Mouse (Mus musculus) kidney, postnatal 0 days (tissue): ENCODE data around the gene Tead2. TPM values are rescaled to one million over a fixed set of nuclear protein-coding genes. Genes with fewer than 3 reads are reported as not detected.
A peak's percentile ranks its signal among the peaks of the same experiment; 100 is the strongest.

Experiments
- ATAC-seq: fragments of 200-750 bp; cut with Nextera tagmentation; replicated peaks from 2 replicates; pipeline ENCODE4 v1.8.0; 2017; ENCODE audit warnings: low read depth, moderate number of reproducible peaks, moderate TSS enrichment, moderate library complexity; ENCODE audit not compliant: low FRiP score
- DNase-seq: peaks from one replicate; pipeline ENCODE4 v3.0.0-alpha.2; 2016; ENCODE audit warnings: low spot score
- H3K27ac ChIP-seq: fragments of 300-500 bp; sonication (generic); 2 replicates; pipeline ENCODE4 v1.5.1; 2014; ENCODE audit warnings: mild to moderate bottlenecking
- H3K27me3 ChIP-seq: fragments of 300-500 bp; sonication (generic); 2 replicates; pipeline ENCODE4 v1.6.1; 2014; ENCODE audit warnings: low read length, mixed read lengths; ENCODE audit not compliant: insufficient read depth
- H3K36me3 ChIP-seq: fragments of 300-500 bp; sonication (generic); 2 replicates; pipeline ENCODE4 v1.6.1; 2014; ENCODE audit warnings: low read length, mixed read lengths; ENCODE audit not compliant: insufficient read depth
- H3K4me1 ChIP-seq: fragments of 300-500 bp; sonication (generic); replicated peaks from 2 replicates; pipeline ENCODE4 v1.6.1; 2014; ENCODE audit warnings: antibody characterized with exemption, low read length, mixed read lengths; ENCODE audit not compliant: insufficient read depth
- H3K4me2 ChIP-seq: fragments of 300-500 bp; sonication (generic); 2 replicates; pipeline ENCODE4 v1.6.1; 2014; ENCODE audit warnings: mild to moderate bottlenecking, low read length, moderate library complexity, mixed read lengths
- H3K4me3 ChIP-seq: fragments of 300-500 bp; sonication (generic); replicated peaks from 2 replicates; pipeline ENCODE4 v1.5.1; 2014; ENCODE audit warnings: low read depth, low read length
- H3K9ac ChIP-seq: fragments of 300-500 bp; sonication (generic); 2 replicates; pipeline ENCODE4 v1.6.1; 2014; ENCODE audit warnings: low read depth, low read length
- H3K9me3 ChIP-seq: fragments of 300-500 bp; sonication (generic); replicated peaks from 2 replicates; pipeline ENCODE4 v1.6.1; 2016; ENCODE audit warnings: low read length, inconsistent platforms, mixed read lengths
- CTCF ChIP-seq: IDR thresholded peaks from 2 replicates; pipeline ENCODE4 v1.5.1; 2016; ENCODE audit warnings: antibody characterized with exemption, low read depth, mild to moderate bottlenecking, moderate library complexity
- WGBS: fragments of 180-500 bp; shearing (Covaris S2); extraction: QIAGEN DNeasy Blood & Tissue Kit; methylation state at CpG from one replicate; pipeline ENCODE4 v1.1.7; 2014; 5-methylcytosine and 5-hydroxymethylcytosine counted together
- polyA plus RNA-seq: library from polyadenylated mRNA; unstranded; fragments of >200 nt; fragmentation: Nextera tagmentation; extraction: Ambion mirVana; gene quantifications from 2 replicates; pipeline ENCODE4 v1.2.1, GENCODE M21; 2015

Gene Tead2
- polyA plus RNA-seq, 1 experiment from 2014 or later: 94.3 TPM

DNA sequence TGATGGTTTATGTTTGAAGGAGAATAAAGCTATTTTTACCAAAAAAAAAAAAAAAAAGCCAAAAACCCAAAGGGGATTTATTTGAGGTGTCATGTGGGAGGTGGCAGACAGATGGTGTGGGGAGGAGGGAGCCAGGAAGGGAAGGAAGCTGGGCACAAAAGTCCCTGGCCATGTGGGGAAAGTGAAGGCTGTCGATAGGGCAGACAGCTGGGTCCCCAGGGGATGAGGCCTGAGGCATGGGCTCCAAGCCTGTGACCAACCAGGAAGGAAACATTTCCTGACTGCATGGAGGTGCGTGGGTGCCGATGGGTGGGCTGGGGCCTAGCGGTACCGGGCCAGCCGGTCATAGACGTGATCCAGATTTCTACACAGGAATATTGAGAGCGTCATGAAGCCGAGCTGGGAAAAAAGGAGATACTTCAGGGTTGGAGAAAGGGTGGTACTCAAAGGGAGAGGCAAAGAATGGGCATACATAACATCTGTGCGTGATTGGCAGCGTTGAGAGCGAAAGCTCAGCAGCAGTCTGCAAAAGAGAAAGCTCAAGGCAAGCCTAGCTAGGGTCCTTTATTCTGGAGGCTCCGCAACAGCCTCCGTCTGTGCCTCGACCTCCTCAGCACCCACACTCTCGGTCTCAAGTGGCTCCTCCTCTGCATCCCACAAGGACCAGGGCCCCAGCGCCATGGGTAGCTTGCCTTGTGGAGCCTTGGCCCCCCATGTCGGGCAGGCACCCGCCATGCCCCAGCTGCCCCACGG, 18.2 kb downstream of the Tead2 start:
- H3K4me3 ChIP-seq: no peak overlapping the region
- no peak for TF ChIP-seq CTCF
- peak overlapping the region; percentile 57 for H3K4me2 ChIP-seq
- peaks cover 28% of the 10 kb centered on the region for H3K36me3 ChIP-seq
- H3K9ac ChIP-seq: peak overlapping the region; percentile 18; the same call in 1 of the 2 replicates
- ATAC-seq (no peak), DNase-seq (no peak)
- WGBS: 35% methylated on average over 20 of the region's 20 CpGs
- H3K4me1 ChIP-seq: peaks cover 12% of the 10 kb centered on the region
- H3K27ac ChIP-seq: no peak overlapping the region
- no peaks in the 10 kb centered on the region for H3K9me3 ChIP-seq
- no peaks in the 10 kb centered on the region for H3K27me3 ChIP-seq

DNA sequence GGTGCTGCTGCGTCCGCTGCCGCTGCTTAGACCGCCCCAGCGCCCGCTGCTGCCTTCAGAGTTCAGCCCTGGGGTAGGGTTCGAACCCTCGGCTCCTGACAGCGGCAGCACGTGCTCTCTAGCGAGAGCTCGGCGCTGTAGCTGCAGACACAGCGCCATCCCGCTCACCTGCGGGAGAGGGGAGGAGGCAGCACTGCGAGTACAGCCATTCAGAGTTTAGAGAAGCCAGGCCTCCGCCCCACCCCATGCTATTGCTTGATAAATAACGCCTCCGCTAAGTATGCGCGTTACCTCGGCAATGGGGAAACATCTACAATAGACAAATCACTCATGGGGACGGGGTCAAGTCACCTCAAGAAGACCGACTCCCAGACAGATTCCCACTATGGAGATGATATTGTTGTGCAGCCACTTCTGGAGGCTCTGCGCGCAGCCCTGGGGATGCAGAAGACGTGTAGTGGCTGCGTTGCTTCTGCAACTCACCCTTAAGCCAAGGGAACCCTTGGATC, 18.8 kb downstream of the Tead2 start:
- Histone ChIP-seq H3K36me3 (peaks cover 22% of the 10 kb centered on the region), H3K9ac (0 out of 2 replicates have a peak overlapping the region, but pooled peaks have one; percentile 18), H3K9me3 (no peaks in the 10 kb centered on the region), H3K4me3 (peak overlapping the region; percentile 20; the same call in 1 of the 2 replicates), H3K4me1 (peaks cover 12% of the 10 kb centered on the region), H3K27me3 (no peaks in the 10 kb centered on the region), H3K4me2 (peak overlapping the region; percentile 57), H3K27ac (no peak overlapping the region)
- DNase-seq (peak; percentile 39), ATAC-seq (no peak; the same call in 1 of the 2 replicates)
- 17% methylated on average over 29 of the region's 29 CpGs for WGBS
- TF ChIP-seq CTCF: no peak

- Histone ChIP-seq H3K4me1 (peaks cover 12% of the 10 kb centered on the region), H3K27ac (no peak overlapping the region), H3K36me3 (peaks cover 17% of the 10 kb centered on the region), H3K4me2 (peak overlapping the region; percentile 57), H3K9ac (0 out of 2 replicates have a peak overlapping the region, but pooled peaks have one; percentile 25), H3K9me3 (no peaks in the 10 kb centered on the region), H3K27me3 (no peaks in the 10 kb centered on the region), H3K4me3 (peak overlapping the region; percentile 20; the same call in 1 of the 2 replicates)
- peak; percentile 82 for ATAC-seq
- 6% methylated on average over 21 of the region's 21 CpGs for WGBS
- peak; percentile 18; the same call in 1 of the 2 replicates for TF ChIP-seq CTCF
- DNase-seq: peak; percentile 94
These were observed 19.5 kb downstream of the Tead2 start for GRCm38 (mm10) chr7:45234922-45235571.

GRCm38 (mm10) chr7:45235656-45236180, 20.2 kb downstream of the Tead2 start:
- 37% methylated on average over 17 of the region's 17 CpGs for whole genome bisulfite sequencing
- Histone ChIP-seq H3K9ac (0 out of 2 replicates have a peak overlapping the region, but pooled peaks have one; percentile 25), H3K36me3 (peaks cover 17% of the 10 kb centered on the region), H3K4me2 (peak overlapping the region; percentile 57), H3K9me3 (no peaks in the 10 kb centered on the region), H3K4me1 (peaks cover 15% of the 10 kb centered on the region), H3K27ac (no peak overlapping the region), H3K27me3 (no peaks in the 10 kb centered on the region), H3K4me3 (peak overlapping the region; percentile 20; the same call in 1 of the 2 replicates)
- DNase-seq (peak; percentile 14), ATAC-seq (0 out of 2 replicates have a peak, but pooled peaks have one; percentile 1)
- no peak for TF ChIP-seq CTCF

DNA sequence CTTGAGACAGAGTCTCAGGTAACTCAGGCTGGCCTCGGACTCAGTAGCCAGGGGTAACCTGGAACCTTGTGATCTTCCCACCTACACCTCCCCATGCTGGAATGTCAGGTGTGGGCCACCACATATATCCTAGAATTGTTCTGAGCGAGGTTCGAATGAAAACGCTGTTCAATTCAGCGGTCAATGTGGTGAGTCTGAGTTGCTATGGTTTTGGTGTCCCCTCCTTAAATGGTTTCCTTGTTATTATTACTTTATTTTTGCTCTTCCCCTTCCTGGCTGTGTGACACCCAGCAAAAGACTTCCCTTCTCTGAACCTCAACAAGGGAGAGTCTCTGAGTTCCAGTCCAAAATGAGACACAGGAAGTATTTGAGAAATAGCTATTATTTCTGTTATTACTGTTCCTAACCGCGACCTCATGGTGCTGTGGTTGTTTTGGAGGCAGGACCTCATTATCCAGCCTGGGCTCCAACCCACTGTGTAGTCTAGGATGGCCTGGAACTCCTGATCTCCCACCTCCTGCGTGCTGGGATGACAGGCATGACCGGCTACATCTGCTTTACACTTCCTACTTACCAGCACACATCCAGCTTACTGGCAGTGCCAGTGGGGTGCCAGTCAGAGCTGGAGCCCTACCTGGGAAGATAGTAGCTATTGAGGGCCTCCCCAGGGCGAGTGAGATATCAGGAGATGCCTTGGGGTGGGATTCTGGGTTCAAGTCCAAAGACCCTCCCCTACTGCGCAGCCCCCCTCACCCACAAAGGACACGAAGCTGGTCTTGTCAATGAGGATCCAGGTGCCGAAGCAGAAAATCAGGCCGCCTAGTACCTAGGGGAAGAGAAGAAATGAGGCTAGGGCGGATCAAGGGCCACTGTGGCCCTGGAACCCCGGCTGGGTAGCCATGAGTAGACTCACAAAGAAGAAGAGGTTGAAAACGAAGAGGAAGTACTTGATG, 22.5 kb downstream of the Tead2 start:
- no peak for ATAC-seq
- Histone ChIP-seq H3K9ac (no peak overlapping the region), H3K9me3 (no peaks in the 10 kb centered on the region), H3K4me3 (no peak overlapping the region), H3K4me2 (no peak overlapping the region), H3K4me1 (peaks cover 15% of the 10 kb centered on the region), H3K27ac (no peak overlapping the region), H3K36me3 (no peaks in the 10 kb centered on the region; the same call in 1 of the 2 replicates), H3K27me3 (no peaks in the 10 kb centered on the region)
- no peak for TF ChIP-seq CTCF
- DNase-seq: no peak
- 74% methylated on average over 17 of the region's 17 CpGs for WGBS
